Mouse (Mus musculus) heart, adult 9 months (tissue): ENCODE data around the gene Atp6v0e.
A peak's percentile ranks its signal among the peaks of the same experiment; 100 is the strongest.

Source experiments
- DNase-seq, 2 experiments: peaks; one replicate each; pipeline ENCODE4 v3.0.0; 2022; ENCODE audit warnings: low spot score in 2 of 2

Gene Atp6v0e

GRCm38 (mm10) chr17:26662978-26663683 lies at the start of gene Atp6v0e:
Gene Atp6v0e (plus strand): TSS chr17:26663231.
- DNase-seq: peak; percentile 86 to 92

- no peak for DNase-seq
Measured at GRCm38 (mm10) chr17:26614286-26614685, 48.7 kb upstream of the Atp6v0e start.

GRCm38 (mm10) chr17:26614708-26615486 lies 48.1 kb upstream of the Atp6v0e start:
- no peak for DNase-seq

GRCm38 (mm10) chr17:26616696-26617095 lies 46.3 kb upstream of the Atp6v0e start:
- DNase-seq: peak; percentile 60 to 82

- no peak for DNase-seq
Measured at GRCm38 (mm10) chr17:26618498-26618897, 44.5 kb upstream of the Atp6v0e start.

- DNase-seq: no peak
Measured at GRCm38 (mm10) chr17:26619577-26619976, 43.5 kb upstream of the Atp6v0e start.

GRCm38 (mm10) chr17:26620292-26620691 lies 42.7 kb upstream of the Atp6v0e start:
- no peak for DNase-seq

- DNase-seq: peak; percentile 82 to 91
Measured at GRCm38 (mm10) chr17:26620786-26621766, 42.0 kb upstream of the Atp6v0e start.

GRCm38 (mm10) chr17:26621912-26622311 lies 41.1 kb upstream of the Atp6v0e start:
- no peak for DNase-seq

GRCm38 (mm10) chr17:26623991-26624390 lies 39.0 kb upstream of the Atp6v0e start:
- DNase-seq: no peak

GRCm38 (mm10) chr17:26624999-26625398 lies 38.0 kb upstream of the Atp6v0e start:
- peak in 1 of 2 experiments; percentile 41 for DNase-seq

GRCm38 (mm10) chr17:26625521-26626010 lies 37.5 kb upstream of the Atp6v0e start:
- DNase-seq: no peak

GRCm38 (mm10) chr17:26628479-26628878 lies 34.6 kb upstream of the Atp6v0e start:
- no peak for DNase-seq

- DNase-seq: no peak
Measured at GRCm38 (mm10) chr17:26628936-26629335, 34.1 kb upstream of the Atp6v0e start.

GRCm38 (mm10) chr17:26631811-26632327 lies 31.2 kb upstream of the Atp6v0e start:
- no peak for DNase-seq

- DNase-seq: no peak
Measured at GRCm38 (mm10) chr17:26633186-26633585, 29.8 kb upstream of the Atp6v0e start.

- no peak for DNase-seq
Measured at GRCm38 (mm10) chr17:26633926-26634325, 29.1 kb upstream of the Atp6v0e start.

- no peak for DNase-seq
Measured at GRCm38 (mm10) chr17:26634539-26634938, 28.5 kb upstream of the Atp6v0e start.

- no peak for DNase-seq
Measured at GRCm38 (mm10) chr17:26635951-26636350, 27.1 kb upstream of the Atp6v0e start.

- DNase-seq: no peak
Measured at GRCm38 (mm10) chr17:26637851-26638250, 25.2 kb upstream of the Atp6v0e start.

GRCm38 (mm10) chr17:26638655-26639054 lies 24.4 kb upstream of the Atp6v0e start:
- peak; percentile 72 to 81 for DNase-seq
